Comparison of ENCODE assay signal across 9 mouse cellular contexts in the genomic region with DNA sequence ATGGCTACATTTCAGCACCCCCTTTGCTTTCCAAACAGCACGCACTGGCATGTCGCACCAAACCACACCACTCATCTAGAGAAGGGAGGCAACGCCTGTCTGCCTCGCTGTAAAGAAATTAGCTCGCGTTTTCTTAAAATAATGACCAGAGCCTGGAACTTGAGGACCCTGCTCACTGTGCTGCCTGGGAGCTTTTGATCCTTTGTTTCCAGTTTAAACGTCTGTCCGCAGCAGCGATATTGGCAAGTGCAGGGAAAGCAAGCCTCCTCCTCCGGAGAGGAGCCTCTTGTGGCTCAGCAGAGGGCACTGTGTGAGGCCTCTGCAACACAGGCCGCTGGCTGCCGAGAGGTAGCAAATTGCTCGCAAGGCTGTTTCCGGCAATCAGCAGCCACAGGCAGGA.
A peak's percentile ranks its signal among the peaks of the same experiment; 100 is the strongest.
DNase-seq lines count a peak whose midpoint lies in the region; ATAC-seq and TF ChIP-seq lines count a peak whose summit lies in the region.
"Had no signal": no experiment of that assay in that cellular context is flagged by ENCODE, and none has a peak within 500 bp of the region (broad histone marks: within the 10 kb centered on the region; RNA-seq: fewer than 3 reads in every experiment).

No protein-coding gene starts in this region.

- no peak for TF ChIP-seq POLR2A in limb, embryonic 14.5 days (IDR thresholded peaks at IDR 0.05; ENCODE audit: borderline replicate concordance, extremely low read depth, insufficient read depth, insufficient read length)

- no peaks in the 10 kb centered on the region; the same call in 1 of the 2 replicates for H3K27me3 ChIP-seq in intestine, embryonic 15.5 days (replicated peaks)
- peaks cover 4% of the 10 kb centered on the region; the same call in 1 of the 2 replicates for H3K27me3 ChIP-seq in intestine, embryonic 16.5 days (replicated peaks; ENCODE audit: control insufficient read depth, insufficient read depth, low read length)
- peaks cover 20% of the 10 kb centered on the region; the same call in 1 of the 2 replicates for H3K27me3 ChIP-seq in limb, embryonic 14.5 days (ENCODE audit: control insufficient read depth, insufficient read depth, low read length)
- peaks cover 15% of the 10 kb centered on the region; the same call in 1 of the 2 replicates for H3K27me3 ChIP-seq in midbrain, postnatal 0 days (ENCODE audit: insufficient read depth, low read length)
- H3K27me3 ChIP-seq: CH12.LX had no signal

- no peaks in the 10 kb centered on the region for H3K9me3 ChIP-seq in intestine, embryonic 15.5 days
- no peaks in the 10 kb centered on the region for H3K9me3 ChIP-seq in intestine, embryonic 16.5 days (ENCODE audit: control insufficient read depth, low read length)
- H3K9me3 ChIP-seq in limb, embryonic 14.5 days (ENCODE audit: control insufficient read depth, low read length), result no peaks in the 10 kb centered on the region
- no peaks in the 10 kb centered on the region for H3K9me3 ChIP-seq in midbrain, postnatal 0 days (ENCODE audit: low read length)

- WGBS in intestine, embryonic 15.5 days, result 10% methylated on average over 14 of the region's 14 CpGs
- whole genome bisulfite sequencing in intestine, embryonic 16.5 days, result 7% methylated on average over 14 of the region's 14 CpGs
- 4% methylated on average over 14 of the region's 14 CpGs for WGBS in limb, embryonic 14.5 days
- WGBS in midbrain, postnatal 0 days, result 9% methylated on average over 14 of the region's 14 CpGs

- peak; percentile 64 for TF ChIP-seq CTCF in midbrain, postnatal 0 days (IDR thresholded peaks at IDR 0.05)

- 0 out of 2 replicates have a peak, but pooled peaks have one; percentile 25 for ATAC-seq in intestine, embryonic 15.5 days
- ATAC-seq in intestine, embryonic 16.5 days, result no peak
- ATAC-seq in limb, embryonic 14.5 days (ENCODE audit: low FRiP score, low read depth), result no peak
- no peak for ATAC-seq in midbrain, postnatal 0 days (ENCODE audit: low FRiP score)
- no peak for ATAC-seq in cerebellum, adult (ENCODE audit: insufficient number of reproducible peaks, low FRiP score, low TSS enrichment)

- H3K4me1 ChIP-seq in intestine, embryonic 15.5 days (replicated peaks), result no peaks in the 10 kb centered on the region
- H3K4me1 ChIP-seq in intestine, embryonic 16.5 days (ENCODE audit: control insufficient read depth, insufficient read depth, low read length), result no peaks in the 10 kb centered on the region
- H3K4me1 ChIP-seq in limb, embryonic 14.5 days (ENCODE audit: control insufficient read depth, insufficient read depth, low read length), result peaks cover 3% of the 10 kb centered on the region; the same call in 1 of the 2 replicates
- H3K4me1 ChIP-seq in midbrain, postnatal 0 days (ENCODE audit: insufficient read depth, low read length), result no peaks in the 10 kb centered on the region

- no peak overlapping the region for H3K9ac ChIP-seq in intestine, embryonic 15.5 days
- no peak overlapping the region for H3K9ac ChIP-seq in intestine, embryonic 16.5 days (ENCODE audit: low read depth, low read length)
- H3K9ac ChIP-seq in limb, embryonic 14.5 days (ENCODE audit: low read depth, low read length, severe bottlenecking), result no peak overlapping the region
- H3K9ac ChIP-seq in midbrain, postnatal 0 days (replicated peaks; ENCODE audit: low read length, poor library complexity, severe bottlenecking), result no peak overlapping the region

- no peak overlapping the region for H3K4me2 ChIP-seq in intestine, embryonic 15.5 days (replicated peaks)
- no peak overlapping the region for H3K4me2 ChIP-seq in intestine, embryonic 16.5 days (ENCODE audit: low read depth, low read length)
- peak overlapping the region; percentile 13; the same call in 1 of the 2 replicates for H3K4me2 ChIP-seq in limb, embryonic 14.5 days (replicated peaks; ENCODE audit: low read depth, low read length, severe bottlenecking)
- peak overlapping the region; percentile 23 for H3K4me2 ChIP-seq in midbrain, postnatal 0 days (ENCODE audit: low read depth, low read length, poor library complexity, severe bottlenecking)

- no peak overlapping the region for H3K4me3 ChIP-seq in intestine, embryonic 15.5 days (replicated peaks)
- H3K4me3 ChIP-seq in intestine, embryonic 16.5 days (ENCODE audit: low read length), result no peak overlapping the region
- no peak overlapping the region for H3K4me3 ChIP-seq in limb, embryonic 14.5 days (replicated peaks; ENCODE audit: low read length)
- H3K4me3 ChIP-seq in midbrain, postnatal 0 days (ENCODE audit: low read depth, low read length), result no peak overlapping the region

- no peak overlapping the region for H3K27ac ChIP-seq in intestine, embryonic 15.5 days
- no peak overlapping the region for H3K27ac ChIP-seq in intestine, embryonic 16.5 days (ENCODE audit: low read length)
- no peak overlapping the region for H3K27ac ChIP-seq in limb, embryonic 14.5 days (replicated peaks; ENCODE audit: low read depth, low read length)
- peak overlapping the region; percentile 18; the same call in 1 of the 2 replicates for H3K27ac ChIP-seq in midbrain, postnatal 0 days (ENCODE audit: low read depth, low read length)

- H3K36me3 ChIP-seq in intestine, embryonic 15.5 days, result no peaks in the 10 kb centered on the region
- H3K36me3 ChIP-seq in intestine, embryonic 16.5 days (ENCODE audit: control insufficient read depth, insufficient read depth, low read length), result no peaks in the 10 kb centered on the region
- H3K36me3 ChIP-seq in limb, embryonic 14.5 days (ENCODE audit: control insufficient read depth, insufficient read depth, low read length), result no peaks in the 10 kb centered on the region
- no peaks in the 10 kb centered on the region for H3K36me3 ChIP-seq in midbrain, postnatal 0 days (ENCODE audit: insufficient read depth, low read length)

- DNase-seq in heart, postnatal 4 days, result peak; percentile 23
- DNase-seq in limb, embryonic 14.5 days (ENCODE audit: low spot score), result no peak
- peak; percentile 69 for DNase-seq in midbrain, postnatal 0 days (ENCODE audit: low spot score)
- no peak for DNase-seq in thymus, postnatal 25 days
- no peak for DNase-seq in adrenal gland, postnatal 14 days

Comparison
In these comparisons a context has a peak if more than half of its experiments do, and no peak if none do; other contexts are left out.
1. H3K4me2 ChIP-seq: peak in limb, embryonic 14.5 days (single experiment) and midbrain, postnatal 0 days (single experiment); none in intestine, embryonic 15.5 days (single experiment) and intestine, embryonic 16.5 days (single experiment).
2. DNase-seq: peak in heart, postnatal 4 days (single experiment) and midbrain, postnatal 0 days (single experiment); none in limb, embryonic 14.5 days (single experiment), thymus, postnatal 25 days (single experiment) and adrenal gland, postnatal 14 days (single experiment).